Mouse (Mus musculus) intestine, postnatal 0 days (tissue): ENCODE measurements around the gene Trim45. TPM values are rescaled to one million over a fixed set of nuclear protein-coding genes. Genes with fewer than 3 reads are reported as not detected.

Experiments used
- ATAC-seq: fragments of 200-750 bp; cut with Nextera tagmentation; 2 replicates; pipeline ENCODE4 v1.8.0; 2017; ENCODE audit warnings: mild to moderate bottlenecking, moderate TSS enrichment, moderate library complexity
- H3K27ac ChIP-seq: fragments of 300-500 bp; sonication (generic); 2 replicates; pipeline ENCODE4 v1.5.1; 2014; ENCODE audit warnings: mild to moderate bottlenecking, low read depth, low read length, moderate library complexity
- H3K27me3 ChIP-seq: fragments of 300-500 bp; sonication (generic); replicated peaks from 2 replicates; pipeline ENCODE4 v1.6.1; 2014; ENCODE audit warnings: low read length, mixed read lengths; ENCODE audit not compliant: control insufficient read depth, insufficient read depth
- H3K36me3 ChIP-seq: fragments of 300-500 bp; sonication (generic); 2 replicates; pipeline ENCODE4 v1.6.1; 2014; ENCODE audit warnings: mild to moderate bottlenecking, moderate library complexity; ENCODE audit not compliant: control insufficient read depth, insufficient read depth
- H3K4me1 ChIP-seq: fragments of 300-500 bp; sonication (generic); replicated peaks from 2 replicates; pipeline ENCODE4 v1.6.1; 2014; ENCODE audit warnings: antibody characterized with exemption, low read length, mixed read lengths; ENCODE audit not compliant: control insufficient read depth, insufficient read depth
- H3K4me2 ChIP-seq: fragments of 300-500 bp; sonication (generic); replicated peaks from 2 replicates; pipeline ENCODE4 v1.6.1; 2014; ENCODE audit warnings: low read depth, mild to moderate bottlenecking, moderate library complexity
- H3K4me3 ChIP-seq: fragments of 300-500 bp; sonication (generic); 2 replicates; pipeline ENCODE4 v1.5.1; 2014; ENCODE audit warnings: low read depth, low read length
- H3K9ac ChIP-seq: fragments of 300-500 bp; sonication (generic); 2 replicates; pipeline ENCODE4 v1.6.1; 2014; ENCODE audit warnings: mild to moderate bottlenecking, low read depth, low read length
- H3K9me3 ChIP-seq: fragments of 300-500 bp; sonication (generic); 2 replicates; pipeline ENCODE4 v1.6.1; 2016; ENCODE audit warnings: mixed run types; ENCODE audit not compliant: control insufficient read depth
- CTCF ChIP-seq: sonication (generic); IDR thresholded peaks from 2 replicates; pipeline ENCODE4 v1.5.1; 2016; ENCODE audit warnings: low read depth, mild to moderate bottlenecking, control low read depth, antibody characterized with exemption, moderate library complexity
- WGBS: fragments of 180-500 bp; shearing (Covaris S2); extraction: QIAGEN DNeasy Blood & Tissue Kit; methylation state at CpG from one replicate; pipeline ENCODE4 v1.1.7; 2014; 5-methylcytosine and 5-hydroxymethylcytosine counted together
- polyA plus RNA-seq: library from polyadenylated mRNA; unstranded; fragments of >200 nt; fragmentation: Nextera tagmentation; extraction: Ambion mirVana; gene quantifications from 2 replicates; pipeline ENCODE4 v1.2.1, GENCODE M21; 2015

Gene Trim45
- polyA plus RNA-seq, 1 experiment from 2014 or later: 1.6 TPM

DNA sequence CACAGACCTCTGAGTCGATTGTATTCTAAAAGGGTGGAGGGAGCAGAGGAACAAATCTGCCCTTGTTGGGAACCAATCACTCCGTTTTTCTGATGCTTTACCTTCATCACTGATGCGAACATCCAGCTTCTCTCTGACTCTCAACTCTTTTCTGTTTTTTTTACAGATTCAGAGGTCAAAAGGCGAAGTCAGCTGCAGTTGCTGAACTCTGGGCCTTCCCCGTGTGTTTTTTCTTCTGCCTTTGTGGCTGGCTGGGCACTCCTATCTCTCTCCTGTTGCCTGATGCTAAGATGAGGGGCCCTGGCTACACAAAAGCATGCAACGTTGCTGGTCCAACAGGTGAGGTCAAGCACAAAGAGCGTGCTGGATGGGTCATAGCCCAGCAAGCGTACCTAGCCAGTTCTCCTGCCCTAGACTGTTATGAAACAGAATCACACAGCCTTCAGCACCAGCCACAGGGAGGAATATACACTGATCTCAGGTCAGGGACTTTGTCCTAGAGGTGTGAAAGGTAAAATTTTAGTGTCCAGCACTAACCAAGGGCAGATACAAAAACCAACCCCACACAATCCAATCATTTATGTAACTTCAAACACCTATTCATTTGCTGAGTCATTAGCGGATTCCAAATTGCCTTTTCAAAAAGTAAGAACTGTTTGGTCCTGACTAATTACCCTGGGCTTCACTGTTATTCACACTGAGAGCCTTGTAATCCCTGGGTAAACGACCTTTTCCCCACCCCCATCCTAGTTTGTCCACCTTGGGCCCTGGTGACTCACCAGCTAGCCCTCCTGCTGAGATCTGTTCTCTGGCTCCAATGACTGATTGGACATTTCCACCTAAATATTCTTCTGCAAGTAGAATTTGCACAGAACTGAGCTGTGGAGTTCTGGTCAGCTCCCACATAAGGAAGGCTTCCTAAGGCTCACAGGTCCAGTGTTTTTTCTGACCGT lies 29.3 kb upstream of the Trim45 start:
- Histone ChIP-seq H3K9ac (no peak overlapping the region), H3K4me1 (no peaks in the 10 kb centered on the region), H3K27ac (no peak overlapping the region), H3K4me3 (no peak overlapping the region), H3K9me3 (no peaks in the 10 kb centered on the region), H3K4me2 (no peak overlapping the region), H3K27me3 (no peaks in the 10 kb centered on the region), H3K36me3 (no peaks in the 10 kb centered on the region)
- no peak for ATAC-seq
- TF ChIP-seq CTCF: no peak
- WGBS: 59% methylated on average over 11 of the region's 11 CpGs

DNA sequence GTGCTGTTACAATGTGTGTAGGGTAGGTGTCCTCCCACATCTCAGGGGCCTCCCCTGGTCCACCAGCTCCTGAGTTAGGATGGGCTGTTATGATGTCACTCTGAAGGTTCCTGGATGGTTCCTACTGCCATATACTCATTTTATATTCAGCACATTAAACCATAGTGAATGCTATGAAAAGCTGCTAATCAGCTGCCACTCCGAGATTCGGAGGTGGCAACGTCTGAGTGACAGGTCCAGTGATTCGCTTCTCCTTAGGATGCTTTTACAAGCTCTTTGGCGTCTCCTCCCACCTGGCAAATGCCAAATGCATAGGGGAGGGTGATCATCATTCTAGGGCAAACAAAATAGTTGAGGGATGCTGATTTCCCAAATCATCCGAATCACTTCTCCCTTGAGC lies 26.5 kb upstream of the Trim45 start:
- Histone ChIP-seq H3K9ac (no peak overlapping the region), H3K27me3 (no peaks in the 10 kb centered on the region), H3K27ac (no peak overlapping the region), H3K9me3 (no peaks in the 10 kb centered on the region), H3K4me1 (no peaks in the 10 kb centered on the region), H3K4me3 (no peak overlapping the region), H3K36me3 (no peaks in the 10 kb centered on the region), H3K4me2 (no peak overlapping the region)
- no peak for TF ChIP-seq CTCF
- no peak for ATAC-seq
- 79% methylated on average over 6 of the region's 6 CpGs for WGBS

- Histone ChIP-seq H3K4me2 (no peak overlapping the region), H3K27ac (no peak overlapping the region), H3K4me1 (no peaks in the 10 kb centered on the region), H3K4me3 (no peak overlapping the region), H3K9me3 (no peaks in the 10 kb centered on the region), H3K27me3 (no peaks in the 10 kb centered on the region), H3K36me3 (no peaks in the 10 kb centered on the region), H3K9ac (no peak overlapping the region)
- 25% methylated on average over 6 of the region's 6 CpGs for WGBS
- no peak for ATAC-seq
- no peak for TF ChIP-seq CTCF
Measured at GRCm38 (mm10) chr3:100906128-100906527, 15.9 kb upstream of the Trim45 start.

DNA sequence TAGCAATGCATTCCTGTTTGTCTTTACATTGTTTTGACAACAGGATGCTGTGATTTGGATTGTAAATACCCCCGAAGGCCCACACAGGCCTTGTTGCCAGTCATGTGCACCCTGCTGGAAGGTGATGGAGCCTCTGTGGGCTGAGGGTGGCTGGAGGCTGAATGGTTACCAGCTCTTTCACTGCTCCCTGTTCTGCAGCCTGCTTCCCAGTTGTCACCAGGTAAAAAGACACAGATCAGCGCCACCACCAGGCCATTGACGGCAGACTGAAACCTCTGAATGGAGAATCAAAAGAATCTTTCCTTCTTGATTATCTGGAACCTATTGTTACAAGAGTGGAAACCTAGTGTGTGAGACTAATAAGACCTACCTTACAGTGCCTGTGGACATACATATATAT lies 15.1 kb upstream of the Trim45 start:
- Histone ChIP-seq H3K4me1 (no peaks in the 10 kb centered on the region), H3K36me3 (no peaks in the 10 kb centered on the region), H3K27ac (no peak overlapping the region), H3K9me3 (no peaks in the 10 kb centered on the region), H3K4me2 (no peak overlapping the region), H3K27me3 (no peaks in the 10 kb centered on the region), H3K4me3 (no peak overlapping the region), H3K9ac (no peak overlapping the region)
- WGBS: 43% methylated on average over 3 of the region's 3 CpGs
- TF ChIP-seq CTCF: peak; percentile 61
- ATAC-seq: no peak

DNA sequence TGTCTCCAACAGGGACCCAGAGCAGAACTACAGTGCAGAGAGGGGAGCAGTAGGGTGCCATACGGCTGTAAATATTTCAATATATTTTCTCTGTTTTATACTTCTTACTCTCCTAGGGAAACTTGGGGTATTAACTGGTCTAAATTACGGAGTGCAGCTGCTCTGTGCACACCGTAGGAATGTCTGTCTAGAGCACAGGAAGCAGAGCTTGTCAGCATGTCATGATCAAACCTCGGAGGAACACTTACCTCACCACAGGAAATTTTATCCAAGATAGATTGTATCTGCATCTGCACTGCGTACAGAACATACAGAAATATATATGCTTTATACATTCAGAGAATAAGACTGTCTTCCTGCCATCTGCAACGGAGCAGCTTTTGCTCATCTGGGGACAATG lies 13.4 kb upstream of the Trim45 start:
- 54% methylated on average over 6 of the region's 6 CpGs for WGBS
- H3K4me2 ChIP-seq: no peak overlapping the region
- H3K27ac ChIP-seq: no peak overlapping the region
- no peak overlapping the region for H3K9ac ChIP-seq
- no peaks in the 10 kb centered on the region for H3K4me1 ChIP-seq
- no peak for ATAC-seq
- no peaks in the 10 kb centered on the region for H3K27me3 ChIP-seq
- no peaks in the 10 kb centered on the region for H3K9me3 ChIP-seq
- no peak overlapping the region for H3K4me3 ChIP-seq
- no peaks in the 10 kb centered on the region for H3K36me3 ChIP-seq
- TF ChIP-seq CTCF: no peak

GRCm38 (mm10) chr3:100910621-100911020 lies 11.4 kb upstream of the Trim45 start:
- ATAC-seq: no peak
- Histone ChIP-seq H3K9ac (no peak overlapping the region), H3K9me3 (no peaks in the 10 kb centered on the region), H3K4me1 (no peaks in the 10 kb centered on the region), H3K27me3 (no peaks in the 10 kb centered on the region), H3K27ac (no peak overlapping the region), H3K36me3 (no peaks in the 10 kb centered on the region), H3K4me3 (no peak overlapping the region), H3K4me2 (no peak overlapping the region)
- 40% methylated on average over 5 of the region's 5 CpGs for WGBS
- TF ChIP-seq CTCF: 0 out of 2 replicates have a peak, but pooled peaks have one; percentile 8
